Mouse (Mus musculus) E14TG2a.4 (cell line): ENCODE results near the gene A930033H14Rik.

ENCODE experiments used
- CTCF ChIP-seq: conservative IDR thresholded peaks from 2 replicates; pipeline ENCODE4 v1.5.1; 2014; ENCODE audit warnings: low read length
- NANOG ChIP-seq: IDR thresholded peaks from 2 replicates; pipeline ENCODE4 v1.6.1; 2014; ENCODE audit warnings: borderline replicate concordance, low read length, mixed read lengths
- POU5F1 ChIP-seq: IDR thresholded peaks from 2 replicates; pipeline ENCODE4 v1.6.1; 2014; ENCODE audit warnings: low read length, borderline replicate concordance

- TF ChIP-seq CTCF, result no peak
- TF ChIP-seq POU5F1, result no peak
- TF ChIP-seq NANOG, result no peak
These were observed 1.1 kb upstream of the A930033H14Rik start for GRCm38 (mm10) chr10:69213986-69214385.
